Mouse (Mus musculus) right cerebral cortex, postnatal 10 days (tissue): ENCODE data around the gene Gm45062.
"Not testable (repeated sequence)": the region's sequence is repeated elsewhere in the genome, so short reads cannot be mapped to it uniquely, and the experiment has no call there.

Source experiments
- DNase-seq, 2 experiments: peaks; one replicate each; pipeline ENCODE4 v3.0.0; 2021; ENCODE audit warnings: low spot score in 2 of 2

Gene Gm45062

DNA sequence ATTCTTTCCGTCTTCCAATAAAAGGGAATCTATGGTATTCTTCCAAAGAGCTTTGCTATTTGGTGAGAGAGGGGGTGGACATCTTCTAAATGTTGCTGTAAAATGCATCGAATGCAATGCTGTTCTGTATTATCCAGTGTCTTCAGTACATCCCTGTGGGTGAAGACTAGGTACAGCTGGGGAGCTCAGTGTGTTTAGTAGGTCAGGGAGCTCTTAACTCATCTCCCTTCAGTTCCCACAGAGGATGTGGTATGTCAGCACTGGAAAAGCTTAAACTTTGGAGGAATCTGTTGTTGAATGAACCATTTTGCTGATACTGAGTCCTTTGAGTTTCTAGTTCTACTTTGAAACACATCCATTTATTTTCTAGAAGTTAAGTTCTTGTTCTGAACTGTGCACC is 53.3 kb downstream of the Gm45062 start:
- DNase-seq = no peak

DNA sequence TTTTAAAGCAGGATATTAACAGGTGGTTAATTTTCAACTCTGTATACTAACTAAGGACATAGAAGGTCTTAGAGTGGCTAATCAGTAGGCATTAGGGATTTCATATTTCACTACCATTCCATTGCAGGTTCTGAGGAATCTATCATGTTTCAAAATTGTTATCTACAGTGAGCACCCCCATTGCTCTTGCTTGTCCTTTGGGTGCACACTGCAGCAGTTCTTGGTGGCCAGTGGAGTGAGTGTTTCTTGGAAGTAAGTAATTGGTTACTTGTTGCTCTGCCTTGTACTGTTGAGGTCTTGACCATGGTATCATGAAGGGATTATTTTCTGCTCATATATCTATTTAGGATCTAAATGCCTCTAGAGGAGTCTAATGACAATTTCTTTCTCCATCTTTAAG is 57.0 kb downstream of the Gm45062 start:
- DNase-seq = no peak

- no peak for DNase-seq
Observed at GRCm38 (mm10) chr6:8319591-8319990, 60.3 kb downstream of the Gm45062 start.

GRCm38 (mm10) chr6:8331496-8331895 is 72.2 kb downstream of the Gm45062 start:
- DNase-seq = not testable (repeated sequence)

DNA sequence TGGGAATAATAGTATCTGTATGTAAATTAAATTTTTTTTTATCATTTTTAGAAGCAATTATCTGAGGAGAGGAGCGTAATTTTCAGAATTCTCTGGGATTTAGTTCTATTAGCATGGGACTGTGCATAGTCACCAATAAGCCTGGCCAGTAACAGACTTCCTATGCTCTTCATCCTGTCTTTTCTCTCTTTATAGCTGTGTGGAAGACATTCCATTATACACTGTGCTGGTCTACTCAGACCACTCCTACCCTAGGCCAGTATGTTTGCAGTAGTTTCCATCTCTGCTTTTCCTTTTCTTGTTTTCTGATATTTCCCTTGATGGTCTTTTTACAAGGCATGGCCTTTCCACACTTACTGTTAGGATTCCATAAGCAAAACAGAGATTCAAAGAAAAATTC is 74.1 kb downstream of the Gm45062 start:
- no peak for DNase-seq

GRCm38 (mm10) chr6:8336487-8337390 is 77.5 kb downstream of the Gm45062 start:
- DNase-seq = no peak

- no peak for DNase-seq
Observed at GRCm38 (mm10) chr6:8339453-8339852, 80.2 kb downstream of the Gm45062 start.

- no peak for DNase-seq
Observed at GRCm38 (mm10) chr6:8343271-8343670, 84.0 kb downstream of the Gm45062 start.

GRCm38 (mm10) chr6:8345219-8345856 is 86.1 kb downstream of the Gm45062 start:
- DNase-seq = no peak

DNA sequence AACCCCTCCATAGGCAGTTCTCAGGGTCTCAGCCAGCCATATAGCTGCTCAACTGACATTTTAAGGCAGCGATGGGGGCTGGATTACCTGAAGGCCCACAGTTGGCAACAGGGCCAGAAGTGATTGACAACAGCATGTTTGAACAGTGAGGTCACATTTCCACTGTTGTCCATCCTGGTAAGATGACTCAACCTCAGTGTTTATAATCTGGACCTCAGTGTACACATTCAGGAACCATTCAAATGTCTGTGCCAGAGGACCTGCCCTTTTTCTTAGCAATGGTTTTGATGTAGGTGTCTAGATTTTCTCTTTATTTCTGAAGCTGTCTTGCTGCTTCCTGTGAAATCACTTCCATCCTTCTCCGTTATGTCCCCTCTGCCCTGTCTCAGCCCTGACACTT is 87.9 kb downstream of the Gm45062 start:
- DNase-seq = no peak

DNA sequence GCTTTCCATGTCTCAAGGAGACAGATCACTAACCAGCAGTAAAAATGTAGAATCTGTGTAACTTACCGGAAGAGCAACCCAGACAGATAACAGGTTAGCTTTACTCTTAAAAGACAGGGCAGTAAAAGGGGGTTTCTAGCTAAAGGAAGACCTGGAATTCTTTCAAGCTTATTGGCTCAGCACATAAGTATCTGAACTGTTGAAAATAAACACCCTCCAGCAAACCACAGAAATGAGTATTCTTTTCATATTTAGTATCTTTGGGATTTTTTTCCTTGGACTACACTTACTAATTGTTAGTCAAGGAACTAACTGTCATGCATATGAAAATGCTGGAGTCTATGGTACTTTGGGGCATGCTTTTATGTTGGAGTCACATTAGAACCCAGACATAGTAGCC is 89.1 kb downstream of the Gm45062 start:
- DNase-seq = no peak

- no peak for DNase-seq
Observed at GRCm38 (mm10) chr6:8349060-8349670, 89.9 kb downstream of the Gm45062 start.

DNA sequence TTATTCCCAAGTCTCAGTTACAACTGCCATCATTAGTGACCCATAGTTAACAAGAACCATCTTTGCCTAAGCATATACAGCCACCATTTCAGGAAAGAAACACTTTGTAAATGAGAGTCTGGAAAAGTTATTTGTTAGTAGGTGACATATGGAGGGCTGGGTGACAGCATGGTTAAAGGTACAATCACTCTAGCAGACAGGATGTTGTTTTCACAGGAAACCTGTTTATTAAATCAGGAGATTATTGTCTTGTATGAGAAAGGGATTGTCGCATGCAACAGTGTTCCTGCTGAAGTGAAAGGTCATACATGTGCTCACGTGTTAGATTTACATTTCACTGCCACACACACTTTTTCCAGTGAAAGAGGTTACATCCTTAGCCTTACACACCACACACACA is 92.3 kb downstream of the Gm45062 start:
- DNase-seq = no peak

- DNase-seq = no peak
Observed at GRCm38 (mm10) chr6:8352533-8353168, 93.4 kb downstream of the Gm45062 start.

- no peak for DNase-seq
Observed at GRCm38 (mm10) chr6:8353461-8353860, 94.2 kb downstream of the Gm45062 start.

- no peak for DNase-seq
Observed at GRCm38 (mm10) chr6:8354846-8355245, 95.6 kb downstream of the Gm45062 start.

DNA sequence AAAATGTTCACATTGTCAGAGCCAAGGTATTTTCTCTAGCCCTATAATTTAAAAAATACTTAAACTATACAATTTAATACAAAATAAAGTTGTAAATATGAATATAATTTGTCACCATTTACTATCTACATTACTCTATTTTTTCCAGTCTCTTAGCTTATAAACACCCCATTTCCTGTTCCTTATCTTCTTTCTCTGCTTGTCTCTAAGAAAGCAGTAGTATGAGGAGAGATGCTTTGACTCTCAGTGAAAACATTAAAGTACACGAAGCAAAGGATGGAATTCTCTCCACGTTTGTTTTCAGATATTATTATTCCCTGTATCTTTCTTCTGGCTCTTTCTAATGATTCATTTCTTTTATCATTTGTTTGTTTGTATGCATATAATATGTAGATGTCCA is 99.0 kb downstream of the Gm45062 start:
- DNase-seq = no peak

DNA sequence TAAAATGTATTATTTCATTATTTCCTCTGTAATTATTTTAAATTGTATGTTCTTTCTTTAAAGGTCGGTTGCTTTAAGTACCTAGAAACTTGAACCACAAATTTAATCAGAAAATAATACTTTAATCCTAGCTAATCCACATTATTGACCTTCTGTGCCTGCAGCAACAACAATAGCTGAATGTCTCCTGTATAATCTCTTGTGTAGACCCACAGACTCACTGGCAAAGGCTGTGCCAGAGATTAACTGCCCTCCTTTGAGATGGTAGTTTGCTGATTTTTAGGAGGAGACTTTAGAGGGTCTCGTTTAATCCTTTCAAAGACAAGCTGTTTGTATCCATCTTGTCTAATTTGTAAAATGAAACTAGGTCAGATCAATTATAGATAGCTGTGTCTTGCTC is 99.5 kb downstream of the Gm45062 start:
- DNase-seq = no peak

DNA sequence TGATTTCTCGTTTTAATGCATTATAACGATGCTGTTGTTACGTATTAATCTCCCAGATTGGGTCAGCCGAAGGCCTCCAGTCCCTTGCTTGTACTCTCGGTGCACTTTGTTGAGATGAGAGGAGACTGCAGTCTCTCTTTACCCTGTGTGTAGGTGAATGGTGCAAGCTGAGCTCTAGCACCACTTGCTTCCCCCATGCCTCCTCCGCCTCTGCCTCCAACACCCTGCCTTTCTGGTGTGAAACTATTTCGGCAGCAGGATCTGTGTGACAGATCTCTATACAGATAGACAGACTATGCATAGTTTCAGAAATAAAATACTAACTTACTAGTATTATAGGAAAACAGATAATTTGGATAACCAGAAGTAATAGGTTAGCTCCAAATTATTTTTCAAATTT is 101.6 kb downstream of the Gm45062 start:
- no peak for DNase-seq

DNA sequence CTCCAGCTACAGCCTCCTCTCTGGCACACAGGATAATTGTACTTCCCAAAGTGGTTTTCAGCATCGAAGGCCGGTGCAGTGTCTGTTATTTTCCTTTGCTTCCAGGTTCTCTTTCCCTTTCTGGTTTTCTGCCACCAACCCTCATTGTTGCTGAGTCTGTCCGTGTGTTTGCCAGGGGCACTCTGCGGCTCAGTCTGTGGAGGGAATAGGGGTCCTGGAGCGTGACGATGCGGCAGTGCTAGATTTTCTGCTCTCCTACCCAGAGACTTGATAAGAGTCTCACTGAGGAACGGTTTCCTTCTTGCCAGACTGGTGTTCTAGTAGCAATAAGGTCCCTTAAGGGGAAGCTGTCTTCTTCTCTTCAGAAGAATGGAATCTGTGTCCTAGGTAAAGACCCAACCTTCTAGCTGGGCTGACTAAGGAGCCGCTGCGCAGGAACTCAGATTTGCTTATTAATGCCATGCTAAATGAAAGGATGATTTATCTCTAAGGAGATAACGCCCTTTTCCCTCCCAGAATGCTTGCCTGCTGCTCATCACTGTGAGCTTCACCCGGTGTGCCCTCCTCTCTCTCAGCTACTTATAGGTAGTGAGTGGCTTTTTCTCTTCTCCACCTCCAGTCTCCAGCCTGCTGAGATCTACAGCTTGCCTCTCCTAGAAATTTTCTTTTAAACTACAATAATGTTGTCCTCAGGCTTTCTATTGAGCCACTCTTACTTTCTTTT is 104.9 kb downstream of the Gm45062 start:
- no peak for DNase-seq

GRCm38 (mm10) chr6:8364757-8365150 is 105.5 kb downstream of the Gm45062 start:
- DNase-seq = no peak

DNA sequence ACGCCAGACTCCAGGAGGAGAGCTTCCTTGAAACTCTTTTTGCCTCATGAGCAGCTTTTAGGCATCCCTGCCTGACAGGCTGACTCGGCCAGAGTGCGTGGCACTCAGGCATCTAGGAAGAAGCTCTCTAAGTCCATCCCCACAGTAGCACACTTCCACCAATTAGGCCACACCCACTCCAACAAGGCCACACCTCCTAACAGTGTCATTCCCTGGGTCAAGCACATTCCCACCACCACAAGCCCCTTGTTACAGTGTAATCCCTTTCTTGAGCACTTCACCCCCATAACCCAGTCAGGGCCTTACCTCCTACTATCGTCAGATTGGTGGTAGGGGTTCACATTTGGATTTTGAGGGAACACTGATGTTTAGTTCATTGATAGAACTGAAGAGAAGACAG is 108.4 kb downstream of the Gm45062 start:
- no peak for DNase-seq
